Mouse (Mus musculus): Measurements from ENCODE around the gene Rpn2.

DNA sequence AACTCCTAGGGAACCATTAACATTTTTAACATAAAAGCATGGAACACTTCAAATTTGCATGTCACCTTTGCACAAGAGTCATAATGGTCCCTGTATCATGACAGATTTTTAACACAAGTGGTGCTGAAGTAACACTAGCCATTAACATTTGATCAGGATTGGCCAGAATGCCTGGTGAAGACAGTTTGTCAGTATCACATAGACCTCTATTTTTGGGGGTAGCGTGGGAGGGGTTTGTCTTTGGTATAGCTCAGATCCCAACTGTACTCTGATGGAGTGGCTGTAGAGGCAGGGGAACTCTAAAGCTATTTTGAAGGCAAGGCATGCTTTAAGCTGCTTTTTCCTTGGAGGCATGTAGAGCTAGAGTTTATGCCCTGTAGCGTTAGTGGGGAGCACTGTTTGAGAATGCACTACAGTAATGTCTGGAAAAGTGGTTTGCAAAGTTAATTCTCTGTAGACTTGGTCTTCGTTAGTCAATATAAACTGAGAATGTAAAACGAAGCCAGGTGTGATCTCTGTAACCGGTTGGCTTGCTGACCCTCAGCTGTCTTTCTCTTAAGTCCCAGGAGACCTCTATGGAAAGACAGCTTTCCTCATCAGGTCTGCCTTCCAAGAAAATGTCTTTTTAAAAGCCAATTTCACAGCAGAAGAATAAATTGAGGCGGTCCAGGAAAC lies 32.3 kb downstream of the Rpn2 start:
- no peak for TF ChIP-seq CTCF (IDR thresholded peaks at IDR 0.05; ENCODE audit: extremely low read depth, insufficient read length, insufficient replicate concordance, low read depth, low read length)
- TF ChIP-seq POLR2A (IDR thresholded peaks at IDR 0.05; ENCODE audit: low read depth, low read length) = no peak
